Mouse (Mus musculus) G1E (cell line): ENCODE data around the gene Mdh1.
"Not testable (repeated sequence)": the region's sequence is repeated elsewhere in the genome, so short reads cannot be mapped to it uniquely, and the experiment has no call there.

Experiments used
- CTCF ChIP-seq: IDR thresholded peaks from 2 replicates; pipeline ENCODE4 v1.5.1; 2012; ENCODE audit warnings: low read depth, low read length, inconsistent platforms, mixed read lengths
- GATA1 ChIP-seq: IDR thresholded peaks from 2 replicates; pipeline ENCODE4 v1.6.1; 2012; ENCODE audit warnings: borderline replicate concordance, low read length, inconsistent platforms, mixed read lengths
- TAL1 ChIP-seq: conservative IDR thresholded peaks from 2 replicates; pipeline ENCODE4 v1.6.1; 2012; ENCODE audit warnings: low read depth, low read length, inconsistent platforms, mixed read lengths

GRCm38 (mm10) chr11:21507073-21507472 is 65.1 kb downstream of the Mdh1 start:
- not testable (repeated sequence) for TF ChIP-seq GATA1, TAL1, CTCF
